Mouse (Mus musculus) testis, postnatal 10 days (tissue): ENCODE measurements around the gene Baz1b.

Experiments used
- DNase-seq: peaks from one replicate; pipeline ENCODE4 v3.0.0; 2021; ENCODE audit warnings: low spot score

Gene Baz1b

DNA sequence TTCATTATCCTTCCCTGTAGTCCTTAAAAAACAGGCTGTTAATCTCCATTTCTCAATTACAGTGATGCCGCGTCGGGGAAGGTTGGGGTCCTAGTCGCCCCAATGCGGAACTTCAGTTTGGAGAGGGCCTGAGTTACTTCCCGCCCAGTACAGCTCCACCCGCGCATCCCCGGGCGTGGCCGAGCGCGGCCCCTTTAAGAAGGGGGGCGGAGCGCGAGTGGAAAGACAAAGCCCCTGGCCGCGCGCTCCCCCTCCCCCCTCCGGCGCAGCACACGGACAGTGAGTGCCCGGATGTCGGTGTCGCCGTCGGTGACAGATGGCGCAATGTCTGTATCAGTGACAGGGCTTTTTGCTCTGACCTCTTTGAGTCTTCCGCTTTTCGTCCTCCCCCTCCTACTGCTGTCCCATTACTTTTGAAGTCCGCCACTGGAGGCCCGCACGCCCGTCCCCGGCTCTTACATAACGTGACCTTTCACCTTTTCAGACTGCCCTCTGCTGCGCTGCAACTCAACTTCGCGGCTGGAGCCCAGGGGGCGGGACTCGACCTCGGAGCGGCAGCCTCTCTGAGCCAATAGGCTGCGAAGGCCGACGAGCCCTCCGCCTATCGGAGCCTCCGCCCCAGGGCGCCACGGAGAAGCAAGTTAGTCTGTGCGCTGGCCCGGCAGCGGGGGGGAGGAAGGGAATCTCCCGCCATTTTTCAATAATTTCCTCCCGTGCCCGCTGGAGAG lies at the start of gene Baz1b:
TSS of gene Baz1b (plus strand) at position 644 of the 728 bp plus-strand sequence.
- peak; percentile 98 for DNase-seq

DNA sequence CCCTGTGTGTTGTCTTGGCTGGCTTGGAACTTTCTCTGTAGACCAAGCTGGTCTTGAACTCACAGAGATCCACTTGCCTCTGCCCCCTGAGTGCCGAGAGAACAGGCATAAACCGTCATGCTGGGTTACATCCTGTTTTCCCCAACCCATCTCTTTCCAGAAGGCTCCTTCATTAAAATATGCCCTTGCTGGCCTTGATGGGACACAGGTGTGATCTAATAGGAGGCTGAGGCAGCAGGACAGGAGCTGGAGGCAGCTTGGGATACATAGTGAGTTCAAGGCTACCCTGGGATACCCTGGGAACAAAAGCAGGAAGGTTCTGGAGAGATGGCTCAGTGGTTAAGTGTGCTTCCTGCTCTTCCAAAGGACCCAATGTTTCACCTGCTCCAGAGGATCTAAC lies 47.2 kb upstream of the Baz1b start:
- no peak for DNase-seq

DNA sequence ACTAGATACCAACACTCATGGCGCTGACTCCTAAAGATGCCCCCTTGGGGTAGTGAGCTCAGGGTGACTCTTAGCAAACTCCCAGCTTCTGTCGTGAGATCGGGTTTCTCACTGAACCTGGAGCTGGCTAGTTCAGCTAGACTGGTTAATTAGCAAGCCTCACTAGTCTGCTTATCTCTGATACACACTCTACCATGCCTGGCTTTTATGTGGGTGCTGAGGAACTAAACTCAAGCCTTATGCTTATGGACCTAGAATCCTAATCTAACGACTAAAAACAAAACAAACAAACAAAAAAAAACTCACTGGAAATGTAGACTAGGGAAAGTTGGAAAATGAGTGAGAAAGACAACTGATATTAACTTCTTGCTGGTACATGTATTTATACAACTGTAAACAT lies 42.6 kb upstream of the Baz1b start:
- DNase-seq: no peak

DNA sequence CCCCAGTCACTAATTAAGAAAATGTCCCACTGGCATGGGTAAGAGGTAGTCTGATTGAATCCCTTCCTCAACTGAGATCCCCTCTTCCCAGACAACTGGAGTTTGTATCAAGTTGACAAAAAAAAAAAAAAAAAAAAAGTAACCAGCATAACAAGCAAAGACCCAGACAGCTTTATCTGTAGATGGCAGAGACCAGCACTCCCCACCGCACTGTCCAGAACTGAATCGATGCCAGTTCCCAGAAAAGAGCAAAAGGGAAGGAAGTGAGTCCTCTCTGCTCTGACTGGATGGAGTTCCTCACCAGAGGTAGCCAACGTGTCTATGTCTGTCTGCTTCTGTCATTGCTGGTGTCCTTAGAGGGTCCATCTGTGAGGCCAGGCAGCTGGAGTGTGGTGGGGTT lies 41.5 kb upstream of the Baz1b start:
- DNase-seq: no peak

DNA sequence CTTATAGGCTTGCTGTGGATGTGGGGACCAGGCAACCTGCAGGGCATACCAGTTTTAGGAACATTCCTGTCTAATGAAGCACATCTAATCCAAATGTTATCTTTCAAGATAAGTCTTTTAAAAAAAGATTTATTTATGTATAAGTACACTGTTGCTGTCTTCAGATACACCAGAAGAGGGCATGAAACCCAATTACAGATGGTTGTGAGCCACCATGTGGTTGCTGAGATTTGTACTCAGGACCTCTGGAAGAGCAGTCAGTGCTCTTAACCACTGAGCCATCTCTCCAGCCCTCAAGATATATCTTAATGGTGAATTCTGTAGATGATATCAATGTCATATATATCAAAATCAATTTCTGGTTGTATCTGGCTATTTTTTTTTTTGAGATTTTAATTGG lies 41.1 kb upstream of the Baz1b start:
- no peak for DNase-seq

DNA sequence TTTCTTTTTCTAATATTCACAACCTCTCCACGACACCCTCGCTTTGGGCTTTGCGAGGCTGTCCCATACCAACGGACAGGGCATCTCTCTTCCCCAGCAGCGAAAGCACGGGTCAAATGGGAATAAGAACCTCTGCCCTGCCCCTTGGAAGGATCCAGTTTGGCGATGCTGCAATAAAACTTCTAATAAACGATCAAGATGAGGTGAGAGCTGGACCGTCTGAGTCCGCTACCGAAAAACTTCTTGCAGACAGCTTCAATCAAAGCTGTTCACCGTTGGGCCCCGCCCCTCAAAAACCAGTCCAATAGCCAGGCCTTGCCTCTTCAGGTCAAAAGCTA lies 38.4 kb upstream of the Baz1b start:
- DNase-seq: no peak

DNA sequence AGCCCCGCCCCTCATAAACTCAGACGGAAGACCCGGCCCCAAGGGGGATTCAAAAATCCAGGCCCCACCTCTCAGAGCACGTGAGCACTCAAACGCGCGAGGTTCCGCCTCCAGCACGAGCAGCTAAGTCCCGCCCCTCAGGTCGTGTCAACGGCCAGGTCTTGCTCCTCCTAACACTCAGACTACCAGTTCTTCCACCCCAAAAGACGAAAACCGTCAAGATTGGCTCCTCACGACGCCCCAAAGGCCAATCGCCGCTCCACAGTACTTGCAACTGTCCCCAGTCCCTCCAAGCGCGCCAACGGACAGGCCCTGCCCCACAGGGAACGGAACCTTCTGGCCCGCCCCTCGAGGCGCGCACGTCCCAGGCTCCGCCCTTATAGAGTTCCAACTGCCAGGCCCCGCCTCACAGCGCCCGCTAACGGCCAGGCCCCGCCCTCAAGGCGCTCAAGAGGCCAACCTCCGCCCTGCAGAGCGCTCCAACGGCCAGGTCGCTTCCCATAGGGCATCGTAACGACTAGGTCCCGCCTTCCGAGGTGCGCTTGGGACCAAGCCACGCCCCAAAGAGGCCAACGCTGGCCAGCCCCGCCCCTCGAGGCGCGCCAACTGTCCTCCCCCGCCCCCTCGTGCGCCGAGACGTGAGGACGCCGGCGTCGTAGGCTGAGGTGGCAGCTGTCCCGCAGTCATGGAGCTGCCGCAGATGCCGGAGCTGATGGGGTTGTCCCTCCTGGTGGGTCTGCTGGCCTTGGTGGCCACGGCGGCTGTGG lies 37.8 kb upstream of the Baz1b start, which contains the start of gene Tbl2:
TSS of gene Tbl2 (plus strand) at position 605 of the 767 bp plus-strand sequence.
- DNase-seq: peak; percentile 99

DNA sequence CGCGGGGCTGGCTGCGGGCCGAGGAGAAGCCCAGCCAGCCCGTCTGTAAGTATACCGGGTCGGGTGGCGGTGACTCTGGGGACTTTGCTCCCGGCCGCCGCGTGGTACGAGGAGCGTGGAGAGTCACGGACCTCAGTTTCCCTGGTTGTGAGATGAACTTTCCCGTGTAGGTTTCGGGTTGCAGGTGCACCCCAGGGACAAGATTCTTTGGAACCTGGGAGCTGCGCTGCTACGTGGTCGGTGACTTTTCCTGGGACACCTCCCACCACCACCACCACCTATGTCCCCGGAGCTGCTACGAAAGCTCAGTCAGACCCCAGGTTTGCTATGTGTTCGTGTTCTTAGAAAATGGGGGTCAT lies 37.3 kb upstream of the Baz1b start:
- DNase-seq: no peak

DNA sequence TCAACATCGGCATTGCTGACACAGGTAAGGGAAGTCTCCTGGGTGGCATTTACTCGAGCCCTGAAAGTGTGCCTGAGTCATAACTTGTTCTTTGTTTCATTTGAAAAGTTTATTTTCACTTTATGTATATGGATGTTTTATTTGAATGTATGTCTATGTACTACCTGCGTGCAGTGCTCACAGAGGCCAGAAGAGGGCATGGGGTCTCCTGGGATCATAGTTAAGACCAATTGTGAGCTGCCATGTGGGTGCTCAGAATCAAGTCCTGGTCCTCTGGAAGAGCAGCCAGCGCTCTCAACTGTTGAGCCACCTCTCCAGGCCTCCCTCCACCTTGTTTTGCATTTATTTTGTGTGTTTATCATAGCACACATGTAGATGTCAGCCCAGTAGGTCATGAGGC lies 30.6 kb upstream of the Baz1b start:
- DNase-seq: no peak

DNA sequence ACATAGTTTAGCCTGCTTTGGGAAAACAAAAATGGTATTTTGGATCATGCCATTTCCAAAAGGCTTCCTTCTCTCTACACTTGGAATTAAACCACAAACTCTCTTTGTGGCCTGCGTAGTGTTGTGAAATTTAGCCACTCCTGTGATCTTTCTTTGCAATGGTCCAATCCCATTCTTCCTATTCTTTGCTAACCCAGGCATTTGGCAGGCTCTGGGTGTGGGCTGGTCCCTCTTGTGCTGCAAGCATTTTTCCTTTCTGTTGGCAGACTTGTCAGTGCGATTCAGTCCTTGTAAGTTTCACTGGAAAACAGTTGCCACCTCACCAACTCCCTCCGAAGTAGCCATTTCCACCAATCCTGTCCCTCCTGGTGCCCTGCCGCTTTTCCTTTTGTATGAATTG lies 25.8 kb upstream of the Baz1b start:
- DNase-seq: no peak

DNA sequence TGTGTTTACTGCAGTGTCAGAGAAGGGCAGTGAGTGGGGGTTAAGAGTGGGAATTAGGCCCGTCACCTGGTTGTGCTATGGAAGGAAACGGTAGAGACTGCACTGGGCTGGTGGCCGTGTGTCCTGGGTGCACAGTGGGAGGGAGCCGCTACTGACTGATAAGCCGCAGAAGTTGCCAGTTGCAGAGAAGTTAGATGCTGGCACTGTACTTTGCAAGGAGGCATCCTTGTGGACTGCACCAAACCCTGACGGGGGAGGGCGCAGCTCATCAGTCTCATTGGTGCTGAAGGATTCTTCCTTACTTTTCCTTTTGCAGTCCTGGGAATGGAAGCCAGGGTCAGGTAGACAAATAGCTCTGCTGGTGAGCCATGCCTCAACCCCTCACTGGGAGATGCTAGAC lies 25.4 kb upstream of the Baz1b start:
- DNase-seq: peak; percentile 63

DNA sequence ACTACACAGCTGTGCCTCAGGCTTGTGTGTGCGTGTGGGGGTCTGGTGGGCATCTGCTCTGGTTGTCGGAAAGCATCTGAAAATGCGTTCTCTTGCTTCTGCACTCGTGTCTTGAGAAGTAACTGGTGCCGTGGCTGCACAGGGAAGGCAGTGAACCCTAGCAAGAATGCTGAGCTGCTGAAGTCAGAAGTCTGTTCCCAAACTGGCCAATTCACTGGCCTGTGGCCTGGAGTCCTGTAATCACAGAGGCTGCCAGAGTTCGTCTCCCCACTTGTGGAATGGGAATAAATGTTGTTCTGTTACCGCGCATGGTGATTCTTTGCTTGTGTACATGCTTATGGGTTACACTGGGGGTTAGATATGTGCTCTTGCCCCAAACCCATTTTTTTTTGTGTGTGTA lies 24.7 kb upstream of the Baz1b start:
- DNase-seq: no peak

DNA sequence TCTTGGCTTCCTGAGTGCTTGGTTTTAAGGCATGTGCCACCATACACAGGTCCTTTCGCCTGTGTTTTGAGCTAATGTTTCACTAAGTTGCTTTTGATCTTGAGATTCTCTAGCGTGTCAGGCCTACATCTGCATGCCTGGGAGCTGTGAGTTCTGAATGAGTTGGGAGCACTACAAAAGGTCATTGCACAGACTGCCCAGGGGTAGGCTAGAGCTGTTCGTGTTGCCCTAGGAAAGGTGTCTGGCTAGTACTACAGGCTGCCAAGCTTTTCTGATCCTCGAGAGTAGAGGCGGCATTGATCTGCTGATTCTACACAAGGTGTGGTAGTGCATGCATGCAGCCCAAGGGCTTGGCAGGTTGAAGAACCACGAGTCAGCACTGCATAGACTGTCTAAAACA lies 24.2 kb upstream of the Baz1b start:
- DNase-seq: no peak

DNA sequence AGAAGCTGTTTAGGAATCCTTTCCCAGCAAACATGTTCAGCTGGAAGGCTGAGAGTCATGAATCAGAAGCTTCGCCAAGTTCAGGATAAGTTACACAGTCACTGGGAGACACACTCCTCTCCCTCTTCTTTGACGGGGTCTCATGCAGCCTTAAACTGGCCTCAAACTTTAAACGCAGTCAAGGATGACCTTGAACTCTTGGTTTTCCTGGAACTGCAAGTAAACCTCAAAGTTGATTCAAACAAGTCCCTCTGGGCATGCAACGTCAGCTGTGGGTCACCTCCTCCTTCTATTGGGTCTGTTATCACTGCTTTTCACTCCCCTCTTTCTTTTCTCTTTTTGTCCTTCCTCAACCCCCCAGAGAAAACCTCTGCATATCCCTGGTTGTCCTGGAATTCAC lies 20.2 kb upstream of the Baz1b start:
- DNase-seq: no peak

DNA sequence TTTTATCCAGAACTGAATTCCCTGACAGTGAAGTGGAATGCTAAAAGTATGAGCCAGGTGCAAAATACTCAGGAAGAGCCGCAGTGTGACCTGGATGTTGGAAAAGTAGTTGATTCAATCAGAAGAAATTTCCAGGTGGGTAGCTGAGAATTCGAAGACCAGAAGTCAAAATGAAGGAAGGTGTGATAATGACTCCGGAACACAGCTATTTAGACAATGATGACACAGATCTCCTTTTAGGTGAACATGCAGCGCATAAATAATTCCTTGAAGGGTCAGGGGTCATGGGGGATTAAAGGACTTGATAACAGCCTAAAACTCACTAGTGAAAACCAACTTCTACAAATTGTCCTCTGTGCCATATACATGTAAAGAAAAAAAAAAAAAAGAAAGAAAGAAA lies 19.6 kb upstream of the Baz1b start:
- DNase-seq: no peak

DNA sequence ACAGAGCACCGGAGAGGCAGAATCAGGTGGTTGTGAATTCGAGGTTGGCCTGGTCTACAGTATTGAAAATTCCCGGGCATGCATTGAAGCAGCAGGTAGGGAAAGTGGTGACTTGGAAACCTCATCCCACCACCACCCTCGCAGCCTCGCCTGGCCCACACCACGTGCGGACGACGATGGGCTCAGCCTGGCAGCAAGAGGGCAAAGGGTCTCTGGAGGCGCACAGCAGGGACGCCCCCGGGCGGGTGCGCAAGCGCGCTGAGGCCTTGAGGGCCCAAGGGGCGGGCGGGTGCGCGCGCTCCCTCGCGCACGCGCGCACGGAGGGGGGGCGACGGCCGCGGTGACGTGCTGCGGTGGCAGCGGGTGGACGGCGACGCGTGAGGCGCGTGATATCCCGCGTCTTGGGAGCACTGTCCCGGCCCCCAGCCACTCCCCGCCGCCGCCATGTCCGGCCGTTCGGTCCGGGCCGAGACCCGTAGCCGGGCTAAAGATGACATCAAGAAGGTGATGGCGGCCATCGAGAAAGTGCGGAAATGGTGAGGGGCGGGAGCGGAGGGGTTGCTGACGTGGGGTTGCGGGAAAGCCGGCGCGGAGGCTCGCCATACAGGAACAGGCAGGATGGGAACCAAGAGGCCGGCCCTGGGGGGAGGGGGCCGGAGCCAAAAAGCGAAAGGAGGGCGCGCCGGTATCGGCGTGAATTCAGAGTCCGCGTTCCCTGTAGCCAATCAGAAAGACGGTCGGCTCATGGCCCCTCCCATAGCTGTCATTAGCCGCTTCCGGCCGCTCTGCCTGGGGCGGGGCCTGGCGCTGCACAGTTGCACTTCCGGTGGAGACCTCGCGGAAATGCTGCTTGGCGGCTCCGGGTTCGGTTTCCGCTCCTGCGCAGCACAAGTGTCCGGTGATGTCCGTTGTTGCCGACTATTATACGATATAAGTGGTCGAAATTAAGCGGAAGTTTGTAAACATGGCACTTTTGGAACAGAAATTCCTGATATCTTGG lies 18.7 kb upstream of the Baz1b start, which contains the start of gene Bcl7b:
TSS of gene Bcl7b (plus strand) at position 221 of the 1,000 bp plus-strand sequence.
- DNase-seq: peak; percentile 95

DNA sequence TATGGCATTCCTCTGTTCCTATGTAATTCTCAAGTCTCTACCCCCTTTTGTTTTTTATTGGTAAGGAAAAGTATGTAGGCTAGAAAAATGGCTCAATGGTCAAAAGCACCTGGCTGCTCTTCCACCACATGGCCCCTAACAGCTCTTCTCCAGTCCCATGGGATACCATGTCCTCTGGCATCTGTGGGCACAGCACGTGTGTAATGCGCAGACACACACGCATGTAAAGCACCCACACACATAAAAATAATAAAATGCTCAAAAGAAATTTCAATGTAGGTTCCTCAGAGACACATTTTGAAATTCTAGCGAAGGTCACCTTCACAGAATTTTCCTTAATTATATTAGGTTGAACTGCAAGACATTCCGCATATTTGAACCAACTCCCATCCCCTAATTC lies 17.6 kb upstream of the Baz1b start:
- DNase-seq: no peak

DNA sequence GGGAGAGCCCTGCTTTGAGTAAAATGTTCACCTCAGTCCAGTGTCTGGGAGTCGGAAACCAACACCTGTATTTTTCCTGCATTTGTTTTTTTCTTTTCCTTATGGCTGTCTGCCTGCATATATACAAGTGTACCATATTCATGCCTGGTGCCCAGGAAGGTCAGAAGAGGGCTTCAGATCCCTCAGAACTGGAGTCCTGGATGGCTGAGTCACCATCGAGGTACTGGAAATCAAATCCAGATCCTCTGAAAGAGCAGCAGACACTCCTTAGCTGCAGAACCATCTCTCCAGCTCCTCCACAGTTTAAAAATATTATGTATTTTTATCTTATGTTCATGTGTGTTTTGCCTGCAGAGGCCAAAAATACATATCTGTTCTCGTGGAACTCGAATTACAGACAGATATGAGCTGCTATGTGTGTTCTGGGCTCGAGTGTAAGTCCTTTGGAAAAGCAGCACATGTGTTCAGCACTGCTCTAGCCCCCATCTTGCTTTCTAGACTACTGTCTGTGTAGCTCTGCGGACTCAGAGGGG lies 15.3 kb upstream of the Baz1b start:
- no peak for DNase-seq

DNA sequence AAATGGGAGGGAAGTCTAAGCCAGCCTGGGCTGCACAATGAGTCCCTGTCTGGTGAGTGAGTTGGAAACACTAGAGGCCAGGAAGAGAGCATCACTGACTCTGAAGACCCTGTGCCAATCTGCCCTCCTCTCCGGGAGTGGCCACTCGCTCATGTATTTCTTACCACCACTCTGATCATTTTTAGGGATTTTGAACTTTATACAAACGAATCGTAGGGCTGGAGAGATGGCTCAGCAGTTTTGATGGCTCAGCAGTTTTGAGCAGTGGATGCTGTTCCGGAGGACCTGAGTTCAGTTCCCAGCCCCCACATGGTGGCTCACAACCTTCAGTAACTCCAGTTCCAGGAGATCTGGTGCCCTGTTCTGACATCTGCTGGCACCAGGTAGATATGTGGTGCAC lies 14.1 kb upstream of the Baz1b start:
- DNase-seq: no peak

DNA sequence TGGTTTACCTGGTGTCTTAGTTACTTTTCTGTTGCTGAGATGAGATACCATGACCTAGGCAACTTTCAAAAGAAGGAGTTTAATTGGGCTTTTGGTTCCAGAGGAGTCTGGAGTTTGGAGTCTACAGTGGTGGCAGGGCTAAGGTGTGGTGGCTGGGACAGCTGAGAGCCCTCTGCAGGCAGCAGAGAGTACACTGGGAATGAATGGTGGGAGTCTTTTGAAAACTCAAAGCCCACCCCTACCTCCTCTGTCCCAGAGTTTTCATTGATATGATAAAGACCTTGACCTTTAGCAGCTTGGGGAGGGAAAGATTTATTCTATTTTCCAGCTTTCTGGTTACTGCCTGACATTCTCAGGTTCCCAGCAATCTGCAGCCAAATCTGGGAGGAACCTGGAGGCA lies 12.0 kb upstream of the Baz1b start:
- no peak for DNase-seq

DNA sequence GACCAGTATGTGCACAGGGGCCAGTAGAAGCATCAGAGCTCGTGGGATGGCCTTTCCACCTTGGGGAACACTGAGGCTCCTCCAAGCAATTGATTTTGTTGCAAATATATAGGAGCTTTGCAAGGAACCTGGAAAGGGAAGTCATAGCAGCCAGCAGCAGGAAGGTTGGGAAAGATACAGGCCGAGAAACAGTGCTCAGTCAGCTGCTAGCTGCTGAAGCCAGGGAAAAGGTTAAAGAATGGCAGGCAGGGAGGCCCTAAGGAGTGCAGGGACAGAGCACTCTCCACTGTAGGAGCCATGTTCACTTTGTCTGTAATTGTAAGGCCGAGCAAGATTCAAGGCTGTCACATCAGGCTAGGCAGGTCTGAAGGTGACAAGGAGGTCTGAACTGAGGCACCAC lies 8.5 kb upstream of the Baz1b start:
- DNase-seq: no peak

DNA sequence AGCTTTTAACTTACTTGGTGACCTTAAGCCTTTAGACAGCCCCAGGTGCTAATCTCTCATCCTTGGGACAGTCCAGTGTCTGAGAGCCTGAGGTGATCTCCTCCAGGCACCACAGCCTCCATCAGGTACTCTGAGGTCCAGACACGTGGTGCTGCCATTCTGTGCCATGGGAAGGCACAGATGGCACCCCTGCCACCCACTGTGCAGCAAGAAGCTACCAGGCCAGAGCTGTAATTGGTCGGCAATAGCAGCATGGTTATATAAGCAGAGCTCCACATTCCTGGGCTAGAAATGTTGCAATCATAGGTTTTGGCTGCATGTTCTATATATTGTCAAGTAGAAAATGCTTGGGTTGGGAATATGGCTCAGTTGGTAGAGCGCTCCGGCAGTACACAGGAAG lies 8.1 kb upstream of the Baz1b start:
- DNase-seq: no peak
